Mouse (Mus musculus) lung, adult 2 months (tissue): Measurements from ENCODE around the gene Ccdc13. TPM values are rescaled to one million over a fixed set of nuclear protein-coding genes. Genes with fewer than 3 reads are reported as not detected.

Experiments
- DNase-seq: peaks from one replicate; pipeline ENCODE4 v3.0.0; 2022
- H3K4me1 ChIP-seq: fragments of 200-500 bp; 2 replicates; pipeline ENCODE4 v1.6.1; 2011; ENCODE audit warnings: low read length; ENCODE audit not compliant: control insufficient read depth, insufficient read depth
- H3K4me3 ChIP-seq: fragments of 200-500 bp; replicated peaks from 2 replicates; pipeline ENCODE3; 2011; ENCODE audit warnings: low read depth, mild to moderate bottlenecking, control low read depth, low read length; ENCODE audit errors: extremely low read depth
- CTCF ChIP-seq: fragments of 200-500 bp; IDR thresholded peaks from 2 replicates; pipeline ENCODE4 v1.5.1; 2011; ENCODE audit warnings: mild to moderate bottlenecking, low read length, control low read depth; ENCODE audit not compliant: insufficient read depth
- POLR2A ChIP-seq: fragments of 200-500 bp; IDR thresholded peaks from 2 replicates; pipeline ENCODE4 v1.6.1; 2011; ENCODE audit warnings: low read depth, mild to moderate bottlenecking, control low read depth, low read length, borderline replicate concordance; ENCODE audit errors: extremely low read depth
- WGBS: fragments of 180-500 bp; shearing (Covaris S2); methylation state at CpG from one replicate; pipeline ENCODE4 v1.1.7; 2018; 5-methylcytosine and 5-hydroxymethylcytosine counted together
- polyA plus RNA-seq: library from polyadenylated mRNA; depleted of rRNA; stranded (reverse); fragments of >200 nt; gene quantifications from 2 replicates; pipeline ENCODE4 v1.2.3, GENCODE M21; 2012

Ccdc13 gene
- polyA plus RNA-seq, 1 experiment, result 5.1 TPM

GRCm38 (mm10) chr9:121828314-121828713 lies 10.9 kb downstream of the Ccdc13 start:
- H3K4me1 ChIP-seq, result no peaks in the 10 kb centered on the region
- no peak for DNase-seq
- no peak overlapping the region for H3K4me3 ChIP-seq
- TF ChIP-seq POLR2A (no peak), CTCF (no peak)
- WGBS, result 55% methylated on average over 6 of the region's 6 CpGs

GRCm38 (mm10) chr9:121826356-121826755 lies 12.9 kb downstream of the Ccdc13 start:
- DNase-seq, result no peak
- WGBS, result 77% methylated on average over 3 of the region's 3 CpGs
- no peaks in the 10 kb centered on the region for H3K4me1 ChIP-seq
- no peak overlapping the region for H3K4me3 ChIP-seq
- TF ChIP-seq POLR2A, result no peak
- TF ChIP-seq CTCF, result no peak

- WGBS, result 79% methylated on average over 7 of the region's 7 CpGs
- no peak overlapping the region for H3K4me3 ChIP-seq
- TF ChIP-seq POLR2A (no peak), CTCF (no peak)
- DNase-seq, result no peak
- H3K4me1 ChIP-seq, result peaks cover 4% of the 10 kb centered on the region; the same call in 1 of the 2 replicates
Observed at GRCm38 (mm10) chr9:121823991-121824390, 15.3 kb downstream of the Ccdc13 start.

- TF ChIP-seq POLR2A (no peak), CTCF (no peak)
- WGBS, result 90% methylated on average over 1 of the region's 1 CpGs
- no peak for DNase-seq
- H3K4me1 ChIP-seq, result peaks cover 4% of the 10 kb centered on the region; the same call in 1 of the 2 replicates
- no peak overlapping the region for H3K4me3 ChIP-seq
Observed at GRCm38 (mm10) chr9:121823051-121823450, 16.2 kb downstream of the Ccdc13 start.

GRCm38 (mm10) chr9:121822585-121822991 lies 16.7 kb downstream of the Ccdc13 start:
- Histone ChIP-seq H3K4me3 (no peak overlapping the region), H3K4me1 (peaks cover 4% of the 10 kb centered on the region; the same call in 1 of the 2 replicates)
- TF ChIP-seq POLR2A (no peak), CTCF (no peak)
- 55% methylated on average over 6 of the region's 6 CpGs for WGBS
- no peak for DNase-seq

- Histone ChIP-seq H3K4me3 (no peak overlapping the region), H3K4me1 (peaks cover 4% of the 10 kb centered on the region; the same call in 1 of the 2 replicates)
- TF ChIP-seq CTCF (no peak), POLR2A (no peak)
- WGBS, result 68% methylated on average over 5 of the region's 5 CpGs
- DNase-seq, result no peak
Observed at GRCm38 (mm10) chr9:121820765-121821164, 18.5 kb downstream of the Ccdc13 start.

GRCm38 (mm10) chr9:121819771-121820471 lies 19.3 kb downstream of the Ccdc13 start:
- Histone ChIP-seq H3K4me3 (no peak overlapping the region), H3K4me1 (peaks cover 4% of the 10 kb centered on the region; the same call in 1 of the 2 replicates)
- 55% methylated on average over 7 of the region's 7 CpGs for WGBS
- no peak for TF ChIP-seq CTCF
- TF ChIP-seq POLR2A, result no peak
- DNase-seq, result no peak

GRCm38 (mm10) chr9:121819073-121819770 lies 20.0 kb downstream of the Ccdc13 start:
- WGBS, result 51% methylated on average over 9 of the region's 9 CpGs
- Histone ChIP-seq H3K4me1 (peaks cover 4% of the 10 kb centered on the region; the same call in 1 of the 2 replicates), H3K4me3 (no peak overlapping the region)
- no peak for DNase-seq
- TF ChIP-seq POLR2A (no peak), CTCF (no peak)

GRCm38 (mm10) chr9:121815183-121815582 lies 24.1 kb downstream of the Ccdc13 start:
- Histone ChIP-seq H3K4me1 (peaks cover 5% of the 10 kb centered on the region; the same call in 1 of the 2 replicates), H3K4me3 (no peak overlapping the region)
- no peak for DNase-seq
- 50% methylated on average over 6 of the region's 6 CpGs for whole genome bisulfite sequencing
- TF ChIP-seq CTCF (no peak), POLR2A (no peak)
